In the genomic region with DNA sequence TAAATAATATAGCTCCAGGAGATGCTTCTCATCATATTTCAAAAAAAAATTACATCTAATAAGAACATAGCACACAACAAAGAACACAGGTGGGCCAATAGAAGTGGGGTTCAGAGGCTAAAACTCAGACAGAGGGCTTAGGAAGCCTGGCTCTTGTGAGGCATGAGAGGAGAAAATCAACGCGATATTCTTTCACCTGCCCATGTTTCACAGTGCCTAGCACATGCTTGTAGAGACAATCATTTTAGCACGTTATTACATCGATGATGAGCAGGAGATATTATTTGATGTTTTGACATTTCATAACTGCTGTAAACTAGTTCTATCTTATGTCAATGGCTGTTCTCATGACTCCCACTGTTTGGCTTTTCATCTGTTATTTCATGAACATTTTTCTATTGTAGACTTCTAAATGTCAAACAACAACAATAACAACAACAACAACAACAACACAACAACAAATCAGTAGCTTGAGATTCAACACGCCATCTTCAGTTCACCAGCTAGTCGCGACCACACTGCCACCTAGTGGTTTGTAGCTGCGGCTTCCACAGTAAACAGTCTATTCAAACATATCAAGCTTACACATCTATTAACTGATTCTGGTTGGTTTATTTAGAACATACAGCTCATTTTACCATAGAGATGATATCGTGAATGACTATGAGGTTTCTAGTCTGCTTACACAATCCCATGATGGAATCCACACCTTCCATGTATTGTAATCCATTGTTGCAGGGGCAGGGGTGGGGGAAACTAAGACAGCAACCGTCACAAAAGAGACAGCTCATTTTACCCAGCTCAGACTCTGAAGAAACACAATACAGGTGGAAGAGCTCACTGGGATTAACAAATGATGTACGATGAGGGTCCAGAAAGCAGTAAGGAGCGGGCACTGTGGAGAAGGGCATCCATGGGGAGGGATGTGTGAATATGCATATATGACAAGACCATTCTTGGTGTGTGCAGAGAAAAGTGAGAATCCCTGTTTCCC, we compare ENCODE assay signal across 8 mouse cellular contexts.
DNase-seq lines count a peak whose midpoint lies in the region; ATAC-seq and TF ChIP-seq lines count a peak whose summit lies in the region.

No protein-coding gene starts in this region.

- H3K4me2 ChIP-seq in forebrain, embryonic 16.5 days (ENCODE audit: low read length) = no peak overlapping the region
- no peak overlapping the region for H3K4me2 ChIP-seq in kidney, embryonic 15.5 days
- no peak overlapping the region for H3K4me2 ChIP-seq in neural tube, embryonic 11.5 days (ENCODE audit: low read depth)

- TF ChIP-seq RAD21 in MEL (IDR thresholded peaks at IDR 0.05; ENCODE audit: low read depth, low read length) = peak; percentile 71

- no peak for TF ChIP-seq EP300 in MEL (IDR thresholded peaks at IDR 0.05; ENCODE audit: low read depth in 1 of 2, low read length in 2 of 2)

- H3K27me3 ChIP-seq in MEL (ENCODE audit: control insufficient read depth in 1 of 2, insufficient read depth in 2 of 2, low read length in 2 of 2) = no peaks in the 10 kb centered on the region
- H3K27me3 ChIP-seq in forebrain, embryonic 16.5 days (replicated peaks; ENCODE audit: control insufficient read depth, insufficient read depth, low read length) = no peaks in the 10 kb centered on the region
- no peaks in the 10 kb centered on the region for H3K27me3 ChIP-seq in kidney, embryonic 15.5 days
- H3K27me3 ChIP-seq in limb, embryonic 10.5 days (ENCODE audit: low read depth, poor library complexity, severe bottlenecking) = no peaks in the 10 kb centered on the region
- no peaks in the 10 kb centered on the region for H3K27me3 ChIP-seq in neural tube, embryonic 11.5 days (ENCODE audit: control insufficient read depth, insufficient read depth, low read length)

- H3K4me3 ChIP-seq in MEL (ENCODE audit: control insufficient read depth in 1 of 2, insufficient read depth in 1 of 2, low read depth in 2 of 2, low read length in 2 of 2) = no peak overlapping the region
- no peak overlapping the region for H3K4me3 ChIP-seq in forebrain, embryonic 16.5 days (replicated peaks; ENCODE audit: low read length)
- no peak overlapping the region for H3K4me3 ChIP-seq in kidney, embryonic 15.5 days (replicated peaks)
- no peak overlapping the region for H3K4me3 ChIP-seq in limb, embryonic 10.5 days
- no peak overlapping the region for H3K4me3 ChIP-seq in neural tube, embryonic 11.5 days (ENCODE audit: low read depth, low read length)

- WGBS in forebrain, embryonic 16.5 days = 28% methylated on average over 12 of the region's 12 CpGs
- WGBS in kidney, embryonic 15.5 days = 32% methylated on average over 12 of the region's 12 CpGs
- 42% methylated on average over 12 of the region's 12 CpGs for WGBS in limb, embryonic 10.5 days
- 35% methylated on average over 12 of the region's 12 CpGs for WGBS in neural tube, embryonic 11.5 days

- no peaks in the 10 kb centered on the region for H3K9me3 ChIP-seq in MEL (replicated peaks; ENCODE audit: insufficient read depth, low read length)
- no peaks in the 10 kb centered on the region for H3K9me3 ChIP-seq in forebrain, embryonic 16.5 days (ENCODE audit: control insufficient read depth, low read length)
- no peaks in the 10 kb centered on the region for H3K9me3 ChIP-seq in kidney, embryonic 15.5 days (replicated peaks)
- no peaks in the 10 kb centered on the region for H3K9me3 ChIP-seq in limb, embryonic 10.5 days (replicated peaks)
- no peaks in the 10 kb centered on the region for H3K9me3 ChIP-seq in neural tube, embryonic 11.5 days (ENCODE audit: control insufficient read depth, low read length)

- no peak overlapping the region for H3K9ac ChIP-seq in MEL (ENCODE audit: control insufficient read depth, low read depth, low read length, poor library complexity, severe bottlenecking)
- no peak overlapping the region for H3K9ac ChIP-seq in forebrain, embryonic 16.5 days (replicated peaks; ENCODE audit: low read depth, low read length)
- no peak overlapping the region for H3K9ac ChIP-seq in kidney, embryonic 15.5 days
- H3K9ac ChIP-seq in neural tube, embryonic 11.5 days (ENCODE audit: low read length) = no peak overlapping the region

- DNase-seq in A20 (ENCODE audit: low read depth, low spot score) (peak; percentile 42), MEL (ENCODE audit: low read depth, low spot score) (peak; percentile 46)
- peak; percentile 30 to 35 for DNase-seq in cerebellum, adult 18-20 months
- peak; percentile 65 for DNase-seq in limb, embryonic 10.5 days (ENCODE audit: low spot score)
- DNase-seq in neural tube, embryonic 11.5 days (ENCODE audit: low spot score) = peak; percentile 67

- H3K36me3 ChIP-seq in MEL (ENCODE audit: control insufficient read depth in 1 of 2, insufficient read depth in 2 of 2, low read length in 2 of 2) = no peaks in the 10 kb centered on the region
- H3K36me3 ChIP-seq in forebrain, embryonic 16.5 days (ENCODE audit: control insufficient read depth, insufficient read depth) = no peaks in the 10 kb centered on the region
- H3K36me3 ChIP-seq in kidney, embryonic 15.5 days = no peaks in the 10 kb centered on the region
- no peaks in the 10 kb centered on the region for H3K36me3 ChIP-seq in limb, embryonic 10.5 days
- H3K36me3 ChIP-seq in neural tube, embryonic 11.5 days (ENCODE audit: control insufficient read depth, insufficient read depth, low read length) = no peaks in the 10 kb centered on the region

- peak; percentile 94 for ATAC-seq in forebrain, embryonic 16.5 days
- peak; percentile 58; the same call in 1 of the 2 replicates for ATAC-seq in kidney, embryonic 15.5 days (replicated peaks; ENCODE audit: low FRiP score)
- peak; percentile 71; the same call in 1 of the 2 replicates for ATAC-seq in neural tube, embryonic 11.5 days (ENCODE audit: insufficient read depth, low FRiP score, low TSS enrichment)
- no peak; the same call in 1 of the 2 replicates for ATAC-seq in megakaryocyte, adult 5-6 weeks (ENCODE audit: poor library complexity, severe bottlenecking)

- no peak for TF ChIP-seq POLR2A in MEL (IDR thresholded peaks at IDR 0.05; ENCODE audit: control insufficient read depth in 1 of 2, insufficient read depth in 1 of 2, low read depth in 1 of 2, low read length in 2 of 2, poor library complexity in 1 of 2)

- peak; percentile 64 to 80 (median 77) for TF ChIP-seq CTCF in MEL (IDR thresholded peaks at IDR 0.05 in 2 of 3, conservative IDR thresholded peaks at IDR 0.05 in 1 of 3; ENCODE audit: control insufficient read depth in 1 of 3, insufficient read depth in 1 of 3, low read depth in 2 of 3, low read length in 3 of 3, poor library complexity in 1 of 3, severe bottlenecking in 1 of 3)

- no peak overlapping the region for H3K27ac ChIP-seq in MEL (ENCODE audit: control insufficient read depth, low read depth, low read length)
- no peak overlapping the region for H3K27ac ChIP-seq in forebrain, embryonic 16.5 days (ENCODE audit: low read length)
- H3K27ac ChIP-seq in kidney, embryonic 15.5 days = no peak overlapping the region
- no peak overlapping the region for H3K27ac ChIP-seq in limb, embryonic 10.5 days
- no peak overlapping the region for H3K27ac ChIP-seq in neural tube, embryonic 11.5 days (ENCODE audit: low read depth, low read length)

- no peaks in the 10 kb centered on the region for H3K79me2 ChIP-seq in MEL (ENCODE audit: control insufficient read depth, insufficient read depth, low read length, poor library complexity)

- no peaks in the 10 kb centered on the region for H3K4me1 ChIP-seq in MEL (ENCODE audit: control insufficient read depth in 1 of 2, insufficient read depth in 2 of 2, low read length in 2 of 2)
- H3K4me1 ChIP-seq in forebrain, embryonic 16.5 days (replicated peaks; ENCODE audit: control insufficient read depth, insufficient read depth, low read length) = no peaks in the 10 kb centered on the region
- no peaks in the 10 kb centered on the region for H3K4me1 ChIP-seq in kidney, embryonic 15.5 days
- no peaks in the 10 kb centered on the region for H3K4me1 ChIP-seq in limb, embryonic 10.5 days
- H3K4me1 ChIP-seq in neural tube, embryonic 11.5 days (ENCODE audit: control insufficient read depth, insufficient read depth, low read length) = no peaks in the 10 kb centered on the region

TF ChIP-seq in MEL, 35 proteins besides CTCF, POLR2A, EP300 and RAD21:
- TF ChIP-seq ZC3H11A (IDR thresholded peaks at IDR 0.05; ENCODE audit: low read depth, low read length) (peak; percentile 40; the same call in 1 of the 2 replicates), GATA1 (IDR thresholded peaks at IDR 0.05; ENCODE audit: low read depth, low read length) (0 out of 2 replicates have a peak, but pooled peaks have one; percentile 9), TBP (IDR thresholded peaks at IDR 0.05; ENCODE audit: low read depth, low read length) (no peak), SMC3 (IDR thresholded peaks at IDR 0.05; ENCODE audit: low read depth, low read length) (peak; percentile 73)
